Mouse (Mus musculus): Measurements from ENCODE around the gene Dock1.

Dock1 gene

GRCm38 (mm10) chr7:134670312-134671002 lies at the start of gene Dock1:
Gene Dock1, plus strand, starts transcription at chr7:134670654.
- peak; percentile 59 for DNase-seq

- DNase-seq: no peak
These were observed 42.5 kb upstream of the Dock1 start for GRCm38 (mm10) chr7:134627906-134628305.

- no peak for DNase-seq
These were observed 20.1 kb upstream of the Dock1 start for GRCm38 (mm10) chr7:134650246-134650830.

- no peak for DNase-seq
These were observed 19.4 kb upstream of the Dock1 start for GRCm38 (mm10) chr7:134651071-134651470.

GRCm38 (mm10) chr7:134663241-134663640 lies 7.2 kb upstream of the Dock1 start:
- DNase-seq: no peak

GRCm38 (mm10) chr7:134665642-134666282 lies 4.7 kb upstream of the Dock1 start:
- DNase-seq: no peak

- DNase-seq: no peak
These were observed 3.2 kb upstream of the Dock1 start for GRCm38 (mm10) chr7:134667271-134667702.

- no peak for DNase-seq
These were observed 761 bp upstream of the Dock1 start for GRCm38 (mm10) chr7:134669474-134670311.

- peak; percentile 16 for DNase-seq
These were observed 578 bp downstream of the Dock1 start for GRCm38 (mm10) chr7:134671003-134671461.

- DNase-seq: no peak
These were observed 1.0 kb downstream of the Dock1 start for GRCm38 (mm10) chr7:134671467-134671901.

- DNase-seq: no peak
These were observed 2.7 kb downstream of the Dock1 start for GRCm38 (mm10) chr7:134673135-134673534.

GRCm38 (mm10) chr7:134673952-134674351 lies 3.5 kb downstream of the Dock1 start:
- DNase-seq: no peak

- DNase-seq: no peak
These were observed 7.4 kb downstream of the Dock1 start for GRCm38 (mm10) chr7:134677852-134678251.

GRCm38 (mm10) chr7:134679314-134680158 lies 9.1 kb downstream of the Dock1 start:
- no peak for DNase-seq

GRCm38 (mm10) chr7:134680161-134680560 lies 9.7 kb downstream of the Dock1 start:
- DNase-seq: no peak

- DNase-seq: no peak
These were observed 11.5 kb downstream of the Dock1 start for GRCm38 (mm10) chr7:134681729-134682527.

- DNase-seq: no peak
These were observed 17.9 kb downstream of the Dock1 start for GRCm38 (mm10) chr7:134688332-134688731.

GRCm38 (mm10) chr7:134690118-134690517 lies 19.7 kb downstream of the Dock1 start:
- DNase-seq: no peak

GRCm38 (mm10) chr7:134690806-134691205 lies 20.4 kb downstream of the Dock1 start:
- DNase-seq: no peak

GRCm38 (mm10) chr7:134693325-134693724 lies 22.9 kb downstream of the Dock1 start:
- no peak for DNase-seq

- DNase-seq: no peak
These were observed 25.0 kb downstream of the Dock1 start for GRCm38 (mm10) chr7:134695431-134695830.
